Mouse (Mus musculus): ENCODE results near the gene Sost.

DNA sequence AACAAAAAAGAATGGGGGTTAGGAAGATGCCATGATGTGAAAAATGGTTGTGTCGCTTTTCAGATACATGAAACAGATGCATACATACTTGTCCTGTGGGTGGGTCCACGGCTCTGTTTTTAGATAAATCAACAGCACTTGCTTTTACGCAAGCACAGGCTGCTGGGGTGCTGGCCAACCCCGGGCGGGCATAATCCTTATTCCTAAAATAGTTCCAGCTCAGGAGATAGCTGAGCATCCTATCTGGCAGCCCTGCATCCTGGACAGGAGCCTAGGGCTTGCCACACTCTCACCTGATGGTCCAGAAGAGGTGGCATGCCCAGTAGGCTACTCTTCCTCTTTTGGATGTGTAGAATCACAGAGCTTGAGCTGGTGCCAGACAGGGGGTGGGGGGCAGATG, 16.8 kb downstream of the Sost start:
- TF ChIP-seq CTCF (IDR thresholded peaks at IDR 0.05; ENCODE audit: borderline replicate concordance, insufficient read depth, low read depth, low read length), result no peak
- TF ChIP-seq POLR2A (IDR thresholded peaks at IDR 0.05; ENCODE audit: borderline replicate concordance, insufficient read depth, low read length), result no peak

Data from cerebellum, adult 2 months (tissue).